Mouse (Mus musculus) kidney, postnatal 36 days (tissue): ENCODE data around the gene Pcp4.
"Not testable (repeated sequence)": the region's sequence is repeated elsewhere in the genome, so short reads cannot be mapped to it uniquely, and the experiment has no call there.

ENCODE experiments used
- DNase-seq, 2 experiments: peaks; one replicate each; pipeline ENCODE4 v3.0.0; 2021 to 2022; ENCODE audit warnings: mixed read lengths in 2 of 2

The Pcp4 gene

GRCm38 (mm10) chr16:96467445-96467844, at the start of gene Pcp4:
Pcp4 (plus strand) TSS chr16:96467606.
- peak; percentile 71 to 90 for DNase-seq

GRCm38 (mm10) chr16:96425044-96425443, 42.4 kb upstream of the Pcp4 start:
- DNase-seq, result peak in 1 of 2 experiments; percentile 0

GRCm38 (mm10) chr16:96426671-96427070, 40.7 kb upstream of the Pcp4 start:
- peak in 1 of 2 experiments; percentile 1 for DNase-seq

GRCm38 (mm10) chr16:96429046-96429445, 38.4 kb upstream of the Pcp4 start:
- peak in 1 of 2 experiments; percentile 0 for DNase-seq

GRCm38 (mm10) chr16:96433266-96433665, 34.1 kb upstream of the Pcp4 start:
- DNase-seq, result no peak

GRCm38 (mm10) chr16:96434024-96434785, 33.2 kb upstream of the Pcp4 start:
- DNase-seq, result peak in 1 of 2 experiments; percentile 19

- DNase-seq, result no peak
Observed at GRCm38 (mm10) chr16:96438946-96439345, 28.5 kb upstream of the Pcp4 start.

GRCm38 (mm10) chr16:96439682-96440081, 27.7 kb upstream of the Pcp4 start:
- DNase-seq, result no peak

GRCm38 (mm10) chr16:96440871-96441270, 26.5 kb upstream of the Pcp4 start:
- no peak for DNase-seq

GRCm38 (mm10) chr16:96441826-96442225, 25.6 kb upstream of the Pcp4 start:
- DNase-seq, result no peak

- DNase-seq, result no peak
Observed at GRCm38 (mm10) chr16:96443468-96443867, 23.9 kb upstream of the Pcp4 start, which contains the start of gene Itgb2l. Itgb2l (minus strand) TSS chr16:96443619.

GRCm38 (mm10) chr16:96450871-96451270, 16.5 kb upstream of the Pcp4 start:
- not testable (repeated sequence) for DNase-seq

- DNase-seq, result no peak
Observed at GRCm38 (mm10) chr16:96454086-96454485, 13.3 kb upstream of the Pcp4 start.

GRCm38 (mm10) chr16:96457612-96458011, 9.8 kb upstream of the Pcp4 start:
- DNase-seq, result no peak

- DNase-seq, result no peak
Observed at GRCm38 (mm10) chr16:96459356-96459755, 8.1 kb upstream of the Pcp4 start.

- DNase-seq, result no peak
Observed at GRCm38 (mm10) chr16:96460788-96461187, 6.6 kb upstream of the Pcp4 start.

- no peak for DNase-seq
Observed at GRCm38 (mm10) chr16:96468011-96468410, 605 bp downstream of the Pcp4 start.

- DNase-seq, result peak; percentile 18 to 50
Observed at GRCm38 (mm10) chr16:96468698-96469097, 1.3 kb downstream of the Pcp4 start.

- peak in 1 of 2 experiments; percentile 22 for DNase-seq
Observed at GRCm38 (mm10) chr16:96469640-96470039, 2.2 kb downstream of the Pcp4 start.

GRCm38 (mm10) chr16:96472361-96472760, 5.0 kb downstream of the Pcp4 start:
- peak; percentile 4 to 13 for DNase-seq

GRCm38 (mm10) chr16:96472816-96473215, 5.4 kb downstream of the Pcp4 start:
- no peak for DNase-seq

GRCm38 (mm10) chr16:96474185-96474584, 6.8 kb downstream of the Pcp4 start:
- no peak for DNase-seq

GRCm38 (mm10) chr16:96481791-96482190, 14.4 kb downstream of the Pcp4 start:
- DNase-seq, result no peak

GRCm38 (mm10) chr16:96487007-96487684, 19.7 kb downstream of the Pcp4 start:
- DNase-seq, result no peak
